Mouse (Mus musculus) kidney, embryonic 16.5 days (tissue): ENCODE data around the gene Nkx1-2. TPM values are rescaled to one million over a fixed set of nuclear protein-coding genes. Genes with fewer than 3 reads are reported as not detected.

Experiments
- ATAC-seq: fragments of 200-750 bp; cut with Nextera tagmentation; 2 replicates; pipeline ENCODE4 v1.8.0; 2017; ENCODE audit warnings: moderate TSS enrichment; ENCODE audit not compliant: low FRiP score, low TSS enrichment
- H3K27ac ChIP-seq: fragments of 300-500 bp; sonication (generic); 2 replicates; pipeline ENCODE4 v1.5.1; 2014; ENCODE audit warnings: low read length
- H3K27me3 ChIP-seq: fragments of 300-500 bp; sonication (generic); 2 replicates; pipeline ENCODE4 v1.6.1; 2014; ENCODE audit warnings: low read length, control low read depth, mixed read lengths; ENCODE audit not compliant: insufficient read depth
- H3K36me3 ChIP-seq: fragments of 300-500 bp; sonication (generic); 2 replicates; pipeline ENCODE4 v1.6.1; 2014; ENCODE audit warnings: low read length, control low read depth, mixed read lengths; ENCODE audit not compliant: insufficient read depth
- H3K4me1 ChIP-seq: fragments of 300-500 bp; sonication (generic); 2 replicates; pipeline ENCODE4 v1.6.1; 2014; ENCODE audit warnings: low read length, control low read depth, mixed read lengths; ENCODE audit not compliant: insufficient read depth
- H3K4me2 ChIP-seq: fragments of 300-500 bp; sonication (generic); replicated peaks from 2 replicates; pipeline ENCODE4 v1.6.1; 2014; ENCODE audit warnings: low read depth, low read length
- H3K4me3 ChIP-seq: fragments of 300-500 bp; sonication (generic); 2 replicates; pipeline ENCODE4 v1.5.1; 2014; ENCODE audit warnings: mild to moderate bottlenecking, low read length
- H3K9ac ChIP-seq: fragments of 300-500 bp; sonication (generic); replicated peaks from 2 replicates; pipeline ENCODE4 v1.6.1; 2014; ENCODE audit warnings: low read length
- H3K9me3 ChIP-seq: fragments of 300-500 bp; sonication (generic); 2 replicates; pipeline ENCODE4 v1.6.1; 2016; ENCODE audit warnings: low read length, control low read depth
- WGBS: fragments of 180-500 bp; shearing (Covaris S2); extraction: QIAGEN DNeasy Blood & Tissue Kit; methylation state at CpG from one replicate; pipeline ENCODE4 v1.1.7; 2014; 5-methylcytosine and 5-hydroxymethylcytosine counted together
- polyA plus RNA-seq: library from polyadenylated mRNA; unstranded; fragments of >200 nt; fragmentation: Nextera tagmentation; extraction: Ambion mirVana; gene quantifications from 2 replicates; pipeline ENCODE4 v1.2.1, GENCODE M21; 2015

Nkx1-2 gene
- polyA plus RNA-seq = not detected in 2 replicates

DNA sequence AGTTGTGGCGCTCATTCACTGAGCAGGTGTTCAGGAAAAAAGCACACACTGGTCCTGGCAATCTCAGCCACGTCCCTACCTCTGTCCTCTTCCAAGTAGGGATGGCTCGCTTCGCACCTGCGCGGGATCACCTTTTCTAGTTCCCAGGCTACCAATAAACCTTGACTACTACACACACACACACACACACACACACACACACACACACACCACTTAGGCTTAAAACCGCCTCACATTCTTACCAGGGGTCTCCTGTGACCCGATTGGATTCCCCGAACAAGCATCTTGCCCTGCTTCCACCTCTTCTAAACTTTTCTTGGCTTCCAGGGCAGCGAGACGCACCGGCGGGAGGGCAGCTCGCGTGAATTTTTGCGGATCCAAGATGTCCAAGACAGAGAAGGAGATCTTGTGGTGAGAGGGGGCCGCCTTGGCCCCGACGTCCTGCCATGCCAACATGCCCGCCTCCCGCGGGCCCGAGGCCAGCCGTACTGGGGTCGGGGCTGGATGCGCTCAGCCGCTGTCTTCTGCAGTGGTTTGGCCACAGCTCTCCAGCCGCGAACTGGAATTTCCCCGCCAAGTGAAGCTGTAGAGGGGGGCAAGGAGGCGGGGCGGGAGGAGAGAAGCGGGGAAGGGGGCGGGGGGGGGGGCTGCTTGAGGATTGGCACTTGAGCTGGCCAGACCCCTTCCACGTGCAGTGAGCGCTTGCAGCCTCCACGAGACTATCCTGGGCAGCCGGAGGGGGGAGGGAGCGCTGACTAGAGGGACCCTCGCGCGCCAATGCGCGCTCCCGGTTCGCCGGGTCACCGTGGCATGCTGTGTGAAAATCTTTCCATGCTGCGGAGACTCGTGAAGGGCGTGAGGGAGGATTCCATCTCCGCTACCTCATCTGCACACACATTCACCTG, at the start of gene Nkx1-2:
Gene Nkx1-2 (minus strand): TSS at position 567 of the 905 bp plus-strand sequence.
- Histone ChIP-seq H3K27me3 (peaks cover 83% of the 10 kb centered on the region), H3K4me3 (peak within 1 kb of the TSS; percentile 34), H3K9ac (no peak within 1 kb of the TSS), H3K27ac (no peak within 1 kb of the TSS), H3K4me2 (peak within 1 kb of the TSS; percentile 60), H3K9me3 (no peaks in the 10 kb centered on the region), H3K36me3 (no peaks in the 10 kb centered on the region), H3K4me1 (peaks cover 21% of the 10 kb centered on the region)
- WGBS = under 1% methylated on average over 51 of the region's 52 CpGs
- ATAC-seq = peak; percentile 47; the same call in 1 of the 2 replicates

DNA sequence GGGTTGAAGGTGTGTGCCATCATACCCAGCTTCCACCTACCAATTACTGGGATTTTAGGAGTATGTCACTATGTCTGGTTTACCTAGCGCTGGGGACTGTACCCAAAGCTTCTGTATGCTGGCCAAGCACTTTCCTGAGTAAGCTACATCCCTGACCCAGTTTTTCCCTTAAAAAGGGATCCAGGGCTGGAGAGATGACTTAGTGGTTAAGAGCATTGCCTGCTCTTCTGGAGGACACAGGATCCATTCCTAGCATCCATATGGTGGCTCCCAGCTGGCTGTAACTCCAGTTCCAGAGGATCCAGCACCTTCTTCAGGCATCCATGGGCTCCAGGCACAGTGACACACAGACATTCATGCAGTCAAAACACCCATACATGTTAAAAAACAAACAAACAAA, 47.1 kb upstream of the Nkx1-2 start:
- H3K9ac ChIP-seq = no peak overlapping the region
- no peaks in the 10 kb centered on the region for H3K36me3 ChIP-seq
- H3K4me2 ChIP-seq = no peak overlapping the region
- WGBS = 97% methylated on average over 1 of the region's 1 CpGs
- 0 out of 2 replicates have a peak, but pooled peaks cover under 1% of the 10 kb centered on the region for H3K4me1 ChIP-seq
- no peaks in the 10 kb centered on the region for H3K27me3 ChIP-seq
- no peak for ATAC-seq
- H3K4me3 ChIP-seq = no peak overlapping the region
- no peak overlapping the region for H3K27ac ChIP-seq
- no peaks in the 10 kb centered on the region for H3K9me3 ChIP-seq

DNA sequence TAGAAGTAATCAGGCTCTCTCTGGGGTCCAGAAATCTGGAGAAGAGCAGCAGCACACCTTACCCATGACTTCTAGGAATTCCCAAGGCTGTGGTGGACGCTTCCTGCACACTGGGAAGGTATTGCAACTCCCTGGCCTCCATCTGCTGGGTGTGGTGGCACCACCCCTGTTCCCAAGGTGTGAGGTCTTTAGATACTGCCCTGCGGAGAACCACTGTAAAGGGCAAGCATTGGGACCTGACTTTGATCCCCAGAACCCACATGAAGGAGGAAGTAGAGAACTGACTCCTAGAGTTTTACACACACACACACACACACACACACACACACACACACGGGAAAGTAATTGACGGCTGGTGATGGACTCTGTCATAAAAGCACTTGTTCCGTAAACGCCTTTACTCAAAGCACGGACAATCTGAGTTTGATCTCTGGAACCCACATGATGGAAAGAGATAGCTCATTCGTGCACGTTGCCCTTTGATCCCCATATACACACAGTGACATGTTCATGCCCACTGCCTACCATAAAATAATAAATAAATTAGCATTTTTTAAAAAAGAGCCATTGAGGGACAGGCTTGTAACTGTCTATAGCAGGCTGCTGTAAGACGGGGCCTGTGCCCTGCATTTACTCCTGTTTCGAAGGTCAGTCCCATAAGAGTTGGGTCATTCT, 45.3 kb upstream of the Nkx1-2 start:
- H3K27ac ChIP-seq = no peak overlapping the region
- 58% methylated on average over 11 of the region's 11 CpGs for WGBS
- H3K27me3 ChIP-seq = no peaks in the 10 kb centered on the region
- no peak overlapping the region for H3K4me3 ChIP-seq
- H3K36me3 ChIP-seq = no peaks in the 10 kb centered on the region
- H3K9ac ChIP-seq = no peak overlapping the region
- H3K4me2 ChIP-seq = no peak overlapping the region
- ATAC-seq = no peak
- peaks cover 10% of the 10 kb centered on the region for H3K4me1 ChIP-seq
- no peaks in the 10 kb centered on the region for H3K9me3 ChIP-seq

DNA sequence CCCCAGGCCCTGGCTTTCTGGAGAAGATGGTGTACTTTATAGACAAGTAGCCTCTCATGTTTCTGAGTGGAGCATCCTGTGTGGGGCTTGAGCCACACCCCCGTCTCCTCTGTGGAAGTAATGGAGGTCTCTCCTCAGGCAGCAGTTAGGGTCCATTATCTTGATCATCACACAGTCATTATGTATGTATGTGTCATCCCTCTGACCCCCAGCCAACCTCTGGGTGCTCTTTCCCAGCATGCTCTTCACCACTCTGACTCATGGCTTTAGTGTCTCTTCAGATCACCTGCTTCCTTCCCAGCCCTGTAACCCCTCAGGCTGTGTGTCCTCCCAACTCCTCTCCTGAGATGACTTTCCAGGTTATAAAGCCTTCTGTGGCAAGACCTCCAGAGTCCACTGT, 42.2 kb upstream of the Nkx1-2 start:
- H3K27ac ChIP-seq = no peak overlapping the region
- no peaks in the 10 kb centered on the region for H3K27me3 ChIP-seq
- WGBS = 61% methylated on average over 1 of the region's 1 CpGs
- no peaks in the 10 kb centered on the region for H3K9me3 ChIP-seq
- peaks cover 20% of the 10 kb centered on the region for H3K4me1 ChIP-seq
- no peak overlapping the region for H3K4me3 ChIP-seq
- no peak overlapping the region for H3K9ac ChIP-seq
- no peak overlapping the region for H3K4me2 ChIP-seq
- no peaks in the 10 kb centered on the region for H3K36me3 ChIP-seq
- ATAC-seq = no peak

DNA sequence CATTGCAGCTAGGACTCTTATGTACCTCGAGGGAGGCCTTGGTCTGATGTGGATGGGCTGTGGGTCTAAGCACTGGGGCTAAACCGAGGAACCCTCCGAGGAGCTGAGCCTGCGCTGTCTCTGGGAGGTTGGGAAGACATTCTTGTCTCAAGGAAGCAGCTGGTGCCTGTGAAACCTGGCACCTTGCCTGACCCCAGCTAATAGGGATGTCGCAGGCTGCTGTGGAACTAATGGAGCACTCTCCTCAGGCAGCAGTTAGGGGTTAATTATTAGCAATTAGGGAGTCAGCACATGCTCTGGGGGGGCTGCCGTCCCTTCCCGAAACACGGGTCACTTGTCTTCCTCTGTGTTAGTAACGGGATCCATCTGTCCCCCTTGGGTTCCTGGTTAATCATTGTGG, 41.5 kb upstream of the Nkx1-2 start:
- no peak overlapping the region for H3K4me3 ChIP-seq
- no peaks in the 10 kb centered on the region for H3K9me3 ChIP-seq
- H3K27me3 ChIP-seq = no peaks in the 10 kb centered on the region
- H3K27ac ChIP-seq = no peak overlapping the region
- H3K4me1 ChIP-seq = peaks cover 20% of the 10 kb centered on the region
- WGBS = 8% methylated on average over 9 of the region's 9 CpGs
- no peaks in the 10 kb centered on the region for H3K36me3 ChIP-seq
- no peak overlapping the region for H3K9ac ChIP-seq
- ATAC-seq = peak; percentile 57
- H3K4me2 ChIP-seq = no peak overlapping the region; the same call in 1 of the 2 replicates

DNA sequence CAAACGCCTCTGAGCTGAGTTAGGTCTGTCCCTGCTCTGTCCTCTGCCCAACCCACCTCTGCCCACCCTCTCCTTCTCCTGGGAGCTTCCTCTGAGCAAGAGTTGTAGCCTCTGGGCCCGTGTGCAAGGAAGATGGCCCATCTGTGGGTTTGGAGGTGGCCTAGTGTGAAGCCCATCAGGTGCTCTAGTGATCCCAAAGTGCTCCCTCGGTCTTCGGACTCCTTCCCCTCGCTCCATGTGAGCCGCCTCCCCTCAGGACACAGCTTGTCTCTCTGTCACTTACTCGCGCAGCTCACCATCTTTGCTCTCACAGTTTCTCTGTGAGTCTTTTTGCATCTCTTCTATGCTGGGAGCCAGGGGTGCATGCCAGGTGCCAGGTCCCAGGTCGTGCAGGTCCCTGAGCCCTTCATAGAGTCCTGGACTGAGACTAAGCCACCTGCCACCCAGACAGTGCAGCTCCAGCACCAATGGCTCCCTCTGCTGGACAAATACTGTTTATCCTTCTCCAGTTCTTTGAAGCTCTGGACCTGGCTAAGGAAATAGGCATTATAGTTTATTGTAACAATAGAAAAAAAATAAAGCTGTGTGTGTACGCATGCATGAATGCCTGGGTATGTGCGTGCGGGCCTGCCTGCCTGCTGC, 39.1 kb upstream of the Nkx1-2 start:
- 58% methylated on average over 12 of the region's 12 CpGs for WGBS
- H3K9me3 ChIP-seq = no peaks in the 10 kb centered on the region
- peak; percentile 77 for ATAC-seq
- no peaks in the 10 kb centered on the region for H3K36me3 ChIP-seq
- H3K9ac ChIP-seq = no peak overlapping the region
- H3K4me2 ChIP-seq = no peak overlapping the region
- H3K4me1 ChIP-seq = peaks cover 20% of the 10 kb centered on the region
- no peak overlapping the region for H3K4me3 ChIP-seq
- H3K27ac ChIP-seq = no peak overlapping the region
- H3K27me3 ChIP-seq = no peaks in the 10 kb centered on the region

DNA sequence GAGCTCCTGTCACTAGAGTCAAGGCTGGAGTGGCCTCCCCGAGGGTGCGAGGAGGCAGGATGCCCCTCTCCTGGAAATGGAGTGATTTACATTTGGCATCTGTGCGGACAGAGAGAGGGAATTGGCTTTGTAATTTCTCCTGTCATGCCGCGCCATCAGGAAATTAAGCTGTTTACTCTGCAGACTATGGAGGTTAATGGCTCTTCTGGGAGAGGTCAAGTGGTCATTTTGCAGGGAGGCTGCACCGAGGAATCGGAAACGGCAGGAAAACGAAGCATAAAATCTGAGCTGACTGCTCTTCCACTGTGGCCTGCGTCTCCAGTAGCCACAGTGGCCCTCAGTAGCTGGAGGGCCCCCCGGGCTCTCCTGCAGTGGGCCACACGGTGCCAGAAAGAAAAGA, 37.9 kb upstream of the Nkx1-2 start:
- H3K4me2 ChIP-seq = no peak overlapping the region
- no peak for ATAC-seq
- no peak overlapping the region for H3K27ac ChIP-seq
- no peaks in the 10 kb centered on the region for H3K36me3 ChIP-seq
- H3K27me3 ChIP-seq = no peaks in the 10 kb centered on the region
- H3K4me1 ChIP-seq = peaks cover 20% of the 10 kb centered on the region
- no peak overlapping the region; the same call in 1 of the 2 replicates for H3K9ac ChIP-seq
- H3K4me3 ChIP-seq = no peak overlapping the region
- WGBS = 9% methylated on average over 12 of the region's 12 CpGs
- no peaks in the 10 kb centered on the region for H3K9me3 ChIP-seq

DNA sequence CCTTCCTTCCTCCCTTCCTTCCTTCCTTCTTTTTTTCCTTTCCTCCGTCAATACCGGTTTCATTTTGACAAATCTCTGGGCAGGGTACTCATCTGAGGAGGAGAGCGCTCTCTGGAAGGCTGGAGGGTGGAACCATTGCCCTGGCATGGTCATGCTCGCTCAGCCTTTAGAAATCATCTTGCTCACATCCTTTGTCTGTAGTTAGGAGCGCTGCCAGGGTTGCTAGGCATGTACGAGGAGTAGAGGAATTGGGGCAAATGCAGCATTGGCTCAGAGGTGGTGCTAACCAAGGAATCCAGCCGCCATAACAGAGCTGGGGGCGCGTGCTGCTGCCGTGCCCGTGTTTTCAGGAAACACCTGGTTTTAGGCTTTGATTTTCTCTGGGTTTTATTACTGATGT, 31.9 kb upstream of the Nkx1-2 start:
- no peak overlapping the region for H3K4me2 ChIP-seq
- no peak overlapping the region for H3K27ac ChIP-seq
- H3K9me3 ChIP-seq = no peaks in the 10 kb centered on the region
- WGBS = 84% methylated on average over 11 of the region's 11 CpGs
- no peak for ATAC-seq
- H3K4me1 ChIP-seq = no peaks in the 10 kb centered on the region
- H3K36me3 ChIP-seq = no peaks in the 10 kb centered on the region
- no peaks in the 10 kb centered on the region for H3K27me3 ChIP-seq
- H3K4me3 ChIP-seq = no peak overlapping the region
- no peak overlapping the region for H3K9ac ChIP-seq

DNA sequence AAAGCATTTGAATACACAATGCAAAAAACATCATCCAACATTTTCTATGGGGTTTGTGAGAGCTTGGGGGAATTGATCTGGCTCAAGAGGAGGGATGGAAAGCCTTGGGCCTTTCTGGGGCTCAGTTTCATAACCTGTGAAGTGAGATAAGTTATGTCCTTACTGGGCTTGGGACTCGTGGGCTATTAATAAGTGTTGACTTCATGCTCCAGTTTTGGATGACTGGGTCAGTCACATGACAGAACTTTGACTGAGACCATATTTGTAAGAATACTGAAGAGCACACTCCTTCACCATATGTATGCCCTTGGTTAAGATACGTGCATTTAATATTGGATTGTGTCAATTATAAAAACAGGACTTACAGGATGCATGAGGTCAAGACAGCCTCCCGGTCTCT, 28.0 kb upstream of the Nkx1-2 start:
- no peaks in the 10 kb centered on the region for H3K36me3 ChIP-seq
- ATAC-seq = no peak
- no peaks in the 10 kb centered on the region for H3K9me3 ChIP-seq
- WGBS = 72% methylated on average over 3 of the region's 3 CpGs
- no peak overlapping the region for H3K9ac ChIP-seq
- no peak overlapping the region for H3K27ac ChIP-seq
- no peaks in the 10 kb centered on the region for H3K4me1 ChIP-seq
- no peak overlapping the region for H3K4me3 ChIP-seq
- no peak overlapping the region for H3K4me2 ChIP-seq
- H3K27me3 ChIP-seq = no peaks in the 10 kb centered on the region
